Mouse (Mus musculus) testis, adult 2 months (tissue): Measurements from ENCODE around the gene Dgkg. TPM values are rescaled to one million over a fixed set of nuclear protein-coding genes. Genes with fewer than 3 reads are reported as not detected.

ENCODE experiments used
- H3K27ac ChIP-seq: fragments of 200-500 bp; 2 replicates; pipeline ENCODE4 v1.5.1; 2012; ENCODE audit warnings: low read depth, low read length; ENCODE audit not compliant: control insufficient read depth, insufficient read depth
- H3K27me3 ChIP-seq: fragments of 200-500 bp; 2 replicates; pipeline ENCODE4 v1.6.1; 2012; ENCODE audit warnings: mild to moderate bottlenecking, low read length, moderate library complexity; ENCODE audit not compliant: control insufficient read depth, insufficient read depth
- H3K36me3 ChIP-seq: fragments of 200-500 bp; 2 replicates; pipeline ENCODE4 v1.6.1; 2012; ENCODE audit warnings: mild to moderate bottlenecking, low read length; ENCODE audit not compliant: control insufficient read depth, insufficient read depth
- H3K4me1 ChIP-seq: fragments of 200-500 bp; 2 replicates; pipeline ENCODE4 v1.6.1; 2012; ENCODE audit warnings: low read length; ENCODE audit not compliant: control insufficient read depth, insufficient read depth
- H3K4me3 ChIP-seq: fragments of 200-500 bp; 2 replicates; pipeline ENCODE4 v1.5.1; 2012; ENCODE audit warnings: low read depth, mild to moderate bottlenecking, low read length, moderate library complexity, mixed read lengths; ENCODE audit not compliant: control insufficient read depth
- CTCF ChIP-seq: fragments of 200-500 bp; IDR thresholded peaks from 2 replicates; pipeline ENCODE4 v1.5.1; 2012; ENCODE audit warnings: low read depth, mild to moderate bottlenecking, inconsistent platforms, low read length, moderate library complexity; ENCODE audit not compliant: control insufficient read depth, insufficient read depth, insufficient replicate concordance
- POLR2A ChIP-seq: fragments of 200-500 bp; IDR thresholded peaks from 2 replicates; pipeline ENCODE4 v1.6.1; 2012; ENCODE audit warnings: low read depth, mild to moderate bottlenecking, inconsistent platforms, low read length, moderate library complexity; ENCODE audit not compliant: control insufficient read depth
- polyA plus RNA-seq: library from polyadenylated mRNA; depleted of rRNA; stranded (reverse); fragments of >200 nt; gene quantifications from 2 replicates; pipeline ENCODE4 v1.2.3, GENCODE M21; 2012

Dgkg gene
- polyA plus RNA-seq, 1 experiment: 0.09 TPM

GRCm38 (mm10) chr16:22643460-22643859 is 13.6 kb downstream of the Dgkg start:
- Histone ChIP-seq H3K27ac (no peak overlapping the region), H3K36me3 (no peaks in the 10 kb centered on the region), H3K4me3 (no peak overlapping the region), H3K27me3 (no peaks in the 10 kb centered on the region), H3K4me1 (no peaks in the 10 kb centered on the region)
- TF ChIP-seq POLR2A: no peak
- TF ChIP-seq CTCF: no peak

GRCm38 (mm10) chr16:22642953-22643352 is 14.1 kb downstream of the Dgkg start:
- Histone ChIP-seq H3K27me3 (no peaks in the 10 kb centered on the region), H3K36me3 (no peaks in the 10 kb centered on the region), H3K4me3 (no peak overlapping the region), H3K27ac (no peak overlapping the region), H3K4me1 (no peaks in the 10 kb centered on the region)
- TF ChIP-seq CTCF: no peak
- TF ChIP-seq POLR2A: no peak

- H3K4me3 ChIP-seq: no peak overlapping the region
- no peak overlapping the region for H3K27ac ChIP-seq
- H3K36me3 ChIP-seq: no peaks in the 10 kb centered on the region
- TF ChIP-seq POLR2A: no peak
- TF ChIP-seq CTCF: no peak
- no peaks in the 10 kb centered on the region for H3K4me1 ChIP-seq
- H3K27me3 ChIP-seq: no peaks in the 10 kb centered on the region
Observed at GRCm38 (mm10) chr16:22642054-22642453, 15.0 kb downstream of the Dgkg start.

GRCm38 (mm10) chr16:22641588-22641987 is 15.4 kb downstream of the Dgkg start:
- Histone ChIP-seq H3K27ac (no peak overlapping the region), H3K4me3 (no peak overlapping the region), H3K36me3 (no peaks in the 10 kb centered on the region), H3K27me3 (no peaks in the 10 kb centered on the region), H3K4me1 (no peaks in the 10 kb centered on the region)
- TF ChIP-seq CTCF (no peak), POLR2A (no peak)

GRCm38 (mm10) chr16:22637311-22637710 is 19.7 kb downstream of the Dgkg start:
- H3K36me3 ChIP-seq: no peaks in the 10 kb centered on the region
- H3K4me1 ChIP-seq: no peaks in the 10 kb centered on the region
- no peak overlapping the region for H3K4me3 ChIP-seq
- no peak for TF ChIP-seq CTCF
- TF ChIP-seq POLR2A: no peak
- H3K27me3 ChIP-seq: no peaks in the 10 kb centered on the region
- H3K27ac ChIP-seq: no peak overlapping the region

- no peak overlapping the region for H3K27ac ChIP-seq
- no peak overlapping the region for H3K4me3 ChIP-seq
- no peaks in the 10 kb centered on the region for H3K36me3 ChIP-seq
- H3K4me1 ChIP-seq: no peaks in the 10 kb centered on the region
- no peaks in the 10 kb centered on the region for H3K27me3 ChIP-seq
- TF ChIP-seq CTCF (no peak), POLR2A (no peak)
Observed at GRCm38 (mm10) chr16:22635706-22636105, 21.3 kb downstream of the Dgkg start.

- H3K4me3 ChIP-seq: no peak overlapping the region
- H3K27me3 ChIP-seq: no peaks in the 10 kb centered on the region
- H3K4me1 ChIP-seq: no peaks in the 10 kb centered on the region
- H3K27ac ChIP-seq: no peak overlapping the region
- TF ChIP-seq CTCF (no peak), POLR2A (no peak)
- H3K36me3 ChIP-seq: no peaks in the 10 kb centered on the region
Observed at GRCm38 (mm10) chr16:22633063-22633462, 24.0 kb downstream of the Dgkg start.

GRCm38 (mm10) chr16:22630351-22630750 is 26.7 kb downstream of the Dgkg start:
- no peak overlapping the region for H3K27ac ChIP-seq
- H3K36me3 ChIP-seq: no peaks in the 10 kb centered on the region
- H3K4me1 ChIP-seq: no peaks in the 10 kb centered on the region
- no peak overlapping the region for H3K4me3 ChIP-seq
- H3K27me3 ChIP-seq: no peaks in the 10 kb centered on the region
- TF ChIP-seq POLR2A (no peak), CTCF (no peak)
